Mouse (Mus musculus): ENCODE data around the gene Olfr220.

DNA sequence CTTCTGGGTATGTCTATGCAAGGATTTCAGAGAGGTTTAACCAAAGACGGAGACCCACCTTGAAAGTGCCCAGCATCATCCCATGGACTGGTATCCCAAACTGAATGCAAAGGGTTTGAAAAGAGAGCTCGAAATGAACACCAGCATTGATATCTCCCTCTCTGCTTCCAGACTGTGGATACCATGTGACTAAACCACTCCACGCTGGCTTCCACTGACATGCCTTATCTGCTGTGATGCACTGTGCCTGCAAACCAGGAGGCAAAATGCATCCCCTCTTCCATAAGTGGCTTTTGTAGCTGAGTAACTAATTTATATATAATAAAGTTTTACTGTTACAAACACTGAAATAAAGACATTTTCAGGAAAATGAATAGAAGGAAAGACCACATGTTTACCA, 23.5 kb downstream of the Olfr220 start:
- TF ChIP-seq E2F4 (IDR thresholded peaks at IDR 0.05; ENCODE audit: insufficient read depth): no peak
- no peak for TF ChIP-seq POLR2A (IDR thresholded peaks at IDR 0.05; ENCODE audit: insufficient read length, low read depth)
- TF ChIP-seq POLR2AphosphoS2 (IDR thresholded peaks at IDR 0.05; ENCODE audit: insufficient read length, low read depth): no peak
- no peak for TF ChIP-seq SRF (IDR thresholded peaks at IDR 0.05; ENCODE audit: control insufficient read depth, insufficient read length, low read depth)
- TF ChIP-seq CEBPB (IDR thresholded peaks at IDR 0.05; ENCODE audit: insufficient read depth, poor library complexity, severe bottlenecking): no peak
- no peak for TF ChIP-seq MYOD1 (IDR thresholded peaks at IDR 0.05; ENCODE audit: control insufficient read depth in 1 of 3, insufficient read length in 2 of 3, low read depth in 2 of 3)
- TF ChIP-seq USF1 (IDR thresholded peaks at IDR 0.05; ENCODE audit: low read depth): no peak
